Mouse (Mus musculus): ENCODE measurements around the gene Ugt1a2. TPM values are rescaled to one million over a fixed set of nuclear protein-coding genes. Genes with fewer than 3 reads are reported as not detected.
"Not testable (repeated sequence)": the region's sequence is repeated elsewhere in the genome, so short reads cannot be mapped to it uniquely, and the experiment has no call there.

The Ugt1a2 gene
- total RNA-seq, 2 experiments from 2014 or later, result not detected

GRCm38 (mm10) chr1:88217576-88217975 is 17.2 kb downstream of the Ugt1a2 start:
- DNase-seq (ENCODE audit: low spot score in 2 of 2), result no peak

GRCm38 (mm10) chr1:88218051-88218450 is 17.6 kb downstream of the Ugt1a2 start:
- DNase-seq (ENCODE audit: low spot score in 2 of 2), result no peak

- no peak for DNase-seq (ENCODE audit: low spot score in 2 of 2)
Measured at GRCm38 (mm10) chr1:88218591-88218990, 18.2 kb downstream of the Ugt1a2 start.

- DNase-seq (ENCODE audit: low spot score in 2 of 2), result no peak
Measured at GRCm38 (mm10) chr1:88219054-88219453, 18.7 kb downstream of the Ugt1a2 start.

- no peak for DNase-seq (ENCODE audit: low spot score in 2 of 2)
Measured at GRCm38 (mm10) chr1:88220336-88220735, 19.9 kb downstream of the Ugt1a2 start.

GRCm38 (mm10) chr1:88222216-88222615 is 21.8 kb downstream of the Ugt1a2 start:
- no peak for DNase-seq (ENCODE audit: low spot score in 2 of 2)

GRCm38 (mm10) chr1:88223011-88223515 is 22.7 kb downstream of the Ugt1a2 start:
- DNase-seq (ENCODE audit: low spot score in 2 of 2), result not testable (repeated sequence)

- no peak for DNase-seq (ENCODE audit: low spot score in 2 of 2)
Measured at GRCm38 (mm10) chr1:88223591-88223990, 23.2 kb downstream of the Ugt1a2 start.

- DNase-seq (ENCODE audit: low spot score in 2 of 2), result no peak
Measured at GRCm38 (mm10) chr1:88224029-88224776, 23.8 kb downstream of the Ugt1a2 start.

GRCm38 (mm10) chr1:88225301-88225700 is 24.9 kb downstream of the Ugt1a2 start:
- DNase-seq (ENCODE audit: low spot score in 2 of 2), result not testable (repeated sequence)

- no peak for DNase-seq (ENCODE audit: low spot score in 2 of 2)
Measured at GRCm38 (mm10) chr1:88225741-88226140, 25.3 kb downstream of the Ugt1a2 start.

- DNase-seq (ENCODE audit: low spot score in 2 of 2), result no peak
Measured at GRCm38 (mm10) chr1:88226670-88227379, 26.4 kb downstream of the Ugt1a2 start, which contains the start of gene Mroh2a. TSS of gene Mroh2a (plus strand) at chr1:88226986.

- DNase-seq (ENCODE audit: low spot score in 2 of 2), result no peak
Measured at GRCm38 (mm10) chr1:88227482-88227881, 27.1 kb downstream of the Ugt1a2 start.

- no peak for DNase-seq (ENCODE audit: low spot score in 2 of 2)
Measured at GRCm38 (mm10) chr1:88228121-88228520, 27.7 kb downstream of the Ugt1a2 start.

GRCm38 (mm10) chr1:88229566-88229965 is 29.2 kb downstream of the Ugt1a2 start:
- DNase-seq (ENCODE audit: low spot score in 2 of 2), result no peak

GRCm38 (mm10) chr1:88229986-88230385 is 29.6 kb downstream of the Ugt1a2 start:
- no peak for DNase-seq (ENCODE audit: low spot score in 2 of 2)

GRCm38 (mm10) chr1:88230421-88230820 is 30.0 kb downstream of the Ugt1a2 start:
- no peak for DNase-seq (ENCODE audit: low spot score in 2 of 2)

- DNase-seq (ENCODE audit: low spot score in 2 of 2), result no peak
Measured at GRCm38 (mm10) chr1:88230981-88231802, 30.8 kb downstream of the Ugt1a2 start.

- DNase-seq (ENCODE audit: low spot score in 2 of 2), result no peak
Measured at GRCm38 (mm10) chr1:88231803-88232499, 31.6 kb downstream of the Ugt1a2 start.

GRCm38 (mm10) chr1:88232664-88233380 is 32.4 kb downstream of the Ugt1a2 start:
- DNase-seq (ENCODE audit: low spot score in 2 of 2), result no peak

Measured in layer of hippocampus, postnatal 14 days (tissue).